Mouse (Mus musculus) heart, embryonic 10.5 days (tissue): ENCODE data around the gene Mapk9. TPM values are rescaled to one million over a fixed set of nuclear protein-coding genes. Genes with fewer than 3 reads are reported as not detected.

Source experiments
- DNase-seq: peaks from one replicate; pipeline ENCODE4 v3.0.0-alpha.2; 2017; ENCODE audit warnings: low spot score
- H3K27ac ChIP-seq: fragments of 300-500 bp; sonication (generic); 2 replicates; pipeline ENCODE4 v1.5.1; 2016; ENCODE audit warnings: mild to moderate bottlenecking
- H3K27me3 ChIP-seq: fragments of 300-500 bp; sonication (generic); 2 replicates; pipeline ENCODE4 v1.6.1; 2016; ENCODE audit warnings: mild to moderate bottlenecking; ENCODE audit not compliant: poor library complexity, insufficient read depth, severe bottlenecking
- H3K36me3 ChIP-seq: fragments of 300-500 bp; sonication (generic); 2 replicates; pipeline ENCODE4 v1.6.1; 2016; ENCODE audit warnings: mild to moderate bottlenecking, moderate library complexity
- H3K4me1 ChIP-seq: fragments of 300-500 bp; sonication (generic); 2 replicates; pipeline ENCODE4 v1.6.1; 2016; ENCODE audit warnings: mild to moderate bottlenecking
- H3K4me3 ChIP-seq: fragments of 300-500 bp; sonication (generic); 2 replicates; pipeline ENCODE4 v1.5.1; 2016; ENCODE audit warnings: mild to moderate bottlenecking, moderate library complexity
- H3K9me3 ChIP-seq: fragments of 300-500 bp; sonication (generic); 2 replicates; pipeline ENCODE4 v1.6.1; 2016; ENCODE audit warnings: mild to moderate bottlenecking, moderate library complexity
- WGBS: fragments of 180-500 bp; shearing (Covaris S2); methylation state at CpG from one replicate; pipeline ENCODE4 v1.1.7; 2016; 5-methylcytosine and 5-hydroxymethylcytosine counted together
- polyA plus RNA-seq: library from polyadenylated mRNA; unstranded; fragments of >200 nt; fragmentation: Nextera tagmentation; extraction: Ambion mirVana; gene quantifications from 2 replicates; pipeline ENCODE4 v1.2.1, GENCODE M21; 2016

Gene Mapk9
- polyA plus RNA-seq, 1 experiment from 2014 or later = 31.5 TPM

- peak; percentile 84 for DNase-seq
- Histone ChIP-seq H3K27ac (no peak overlapping the region), H3K4me1 (peaks cover 30% of the 10 kb centered on the region), H3K9me3 (no peaks in the 10 kb centered on the region), H3K36me3 (peaks cover 2% of the 10 kb centered on the region), H3K27me3 (no peaks in the 10 kb centered on the region), H3K4me3 (no peak overlapping the region)
- WGBS = 46% methylated on average over 3 of the region's 3 CpGs
Measured at GRCm38 (mm10) chr11:49844969-49845368, 1.6 kb upstream of the Mapk9 start.

DNA sequence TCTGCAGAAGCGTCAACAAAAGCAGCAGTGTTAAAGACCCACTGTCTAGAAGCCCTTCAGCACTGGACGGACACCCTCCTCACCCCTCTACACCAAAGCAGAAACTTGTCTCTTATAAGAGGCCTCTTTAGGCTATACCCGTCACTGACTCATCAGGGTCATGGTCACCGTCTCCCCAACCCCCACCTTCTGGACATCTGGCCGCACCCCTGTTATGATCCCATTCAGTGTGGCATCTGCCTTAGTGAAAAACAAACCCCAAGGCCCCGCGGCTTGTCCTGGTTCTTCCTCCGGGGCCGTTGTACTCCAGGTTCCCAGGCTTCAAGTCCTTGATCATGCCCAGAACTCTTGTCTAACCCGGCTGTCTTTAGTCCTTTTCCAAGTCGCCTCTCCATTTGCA, 593 bp upstream of the Mapk9 start:
- peak overlapping the region; percentile 95 for H3K27ac ChIP-seq
- no peaks in the 10 kb centered on the region for H3K27me3 ChIP-seq
- WGBS = 30% methylated on average over 11 of the region's 11 CpGs
- peaks cover 9% of the 10 kb centered on the region for H3K36me3 ChIP-seq
- peaks cover 30% of the 10 kb centered on the region for H3K4me1 ChIP-seq
- peak overlapping the region; percentile 97 for H3K4me3 ChIP-seq
- no peak for DNase-seq
- H3K9me3 ChIP-seq = no peaks in the 10 kb centered on the region

GRCm38 (mm10) chr11:49847071-49847810, 690 bp downstream of the Mapk9 start:
- Histone ChIP-seq H3K4me3 (peak overlapping the region; percentile 97), H3K27me3 (no peaks in the 10 kb centered on the region), H3K4me1 (peaks cover 30% of the 10 kb centered on the region), H3K9me3 (no peaks in the 10 kb centered on the region), H3K27ac (peak overlapping the region; percentile 95), H3K36me3 (peaks cover 11% of the 10 kb centered on the region)
- 8% methylated on average over 29 of the region's 29 CpGs for WGBS
- DNase-seq = peak; percentile 80

- H3K4me1 ChIP-seq = peaks cover 28% of the 10 kb centered on the region
- H3K4me3 ChIP-seq = peak overlapping the region; percentile 97
- H3K27ac ChIP-seq = no peak overlapping the region
- DNase-seq = no peak
- peaks cover 11% of the 10 kb centered on the region for H3K36me3 ChIP-seq
- 63% methylated on average over 2 of the region's 2 CpGs for WGBS
- H3K27me3 ChIP-seq = no peaks in the 10 kb centered on the region
- H3K9me3 ChIP-seq = no peaks in the 10 kb centered on the region
Measured at GRCm38 (mm10) chr11:49847811-49848078, 1.2 kb downstream of the Mapk9 start.

DNA sequence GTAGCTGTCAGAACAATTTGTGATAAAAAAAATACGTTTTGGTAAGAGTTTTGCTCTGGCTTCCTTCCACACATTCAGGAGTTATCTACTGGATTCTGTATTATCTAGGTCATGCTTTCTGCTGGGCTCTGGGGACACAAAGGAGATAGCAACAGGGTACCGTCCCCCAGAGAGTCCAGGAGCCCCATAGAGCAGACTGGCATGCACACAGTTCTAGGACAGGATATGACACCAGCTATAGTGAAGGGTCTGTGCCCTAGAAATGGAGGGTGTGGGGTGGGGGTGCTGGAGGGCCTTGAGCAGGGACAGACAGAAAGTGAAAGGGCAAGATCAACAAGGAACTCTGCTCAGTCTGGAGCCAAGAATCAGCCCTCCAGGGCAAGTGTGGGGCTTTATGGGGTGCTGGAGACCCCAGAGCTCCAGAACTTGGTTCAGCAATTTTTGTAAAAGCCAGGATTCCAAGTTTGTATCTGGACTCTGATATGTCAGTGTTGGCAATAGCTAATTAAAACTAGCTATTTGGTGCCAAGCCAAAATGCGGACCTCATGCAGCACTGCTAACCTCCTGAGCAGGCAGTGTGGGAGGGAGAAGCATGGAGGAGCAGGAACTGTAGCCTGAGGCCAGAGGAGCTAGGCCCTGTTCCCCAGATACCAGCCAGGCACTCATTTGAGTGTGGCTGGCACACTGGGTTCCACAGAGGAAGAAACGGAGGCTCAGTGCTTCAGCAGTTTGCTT, 1.7 kb downstream of the Mapk9 start:
- no peaks in the 10 kb centered on the region for H3K27me3 ChIP-seq
- DNase-seq = peak; percentile 75
- H3K27ac ChIP-seq = peak overlapping the region; percentile 10; the same call in 1 of the 2 replicates
- H3K9me3 ChIP-seq = no peaks in the 10 kb centered on the region
- WGBS = 52% methylated on average over 4 of the region's 4 CpGs
- H3K36me3 ChIP-seq = peaks cover 11% of the 10 kb centered on the region
- peaks cover 26% of the 10 kb centered on the region for H3K4me1 ChIP-seq
- peak overlapping the region; percentile 20 for H3K4me3 ChIP-seq

DNA sequence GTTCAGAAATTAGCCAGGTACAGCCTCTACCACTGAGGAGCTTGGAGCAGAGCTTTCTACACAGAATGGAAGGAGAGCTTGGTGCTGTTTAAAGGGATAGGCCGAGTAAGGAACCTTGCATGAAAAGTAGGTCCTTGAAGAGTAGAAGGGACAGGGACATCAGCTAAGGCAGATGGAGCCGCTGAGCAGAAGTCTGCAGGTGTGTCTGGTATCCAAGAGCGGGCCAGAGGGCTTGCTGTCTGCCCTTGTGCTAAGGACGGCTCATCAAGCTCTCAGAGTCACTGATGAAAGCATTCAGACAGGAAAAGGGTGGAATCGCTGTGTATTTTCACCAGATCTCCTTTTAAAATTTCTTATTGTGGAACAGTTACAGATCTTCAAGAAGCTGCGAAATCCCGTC, 3.8 kb downstream of the Mapk9 start:
- no peaks in the 10 kb centered on the region for H3K9me3 ChIP-seq
- H3K4me3 ChIP-seq = no peak overlapping the region
- H3K4me1 ChIP-seq = peaks cover 26% of the 10 kb centered on the region
- WGBS = 89% methylated on average over 7 of the region's 7 CpGs
- no peak overlapping the region for H3K27ac ChIP-seq
- peaks cover 24% of the 10 kb centered on the region for H3K36me3 ChIP-seq
- no peaks in the 10 kb centered on the region for H3K27me3 ChIP-seq
- DNase-seq = peak; percentile 59

GRCm38 (mm10) chr11:49855144-49855543, 8.6 kb downstream of the Mapk9 start:
- no peak overlapping the region for H3K4me3 ChIP-seq
- WGBS = 72% methylated on average over 5 of the region's 5 CpGs
- H3K36me3 ChIP-seq = peaks cover 27% of the 10 kb centered on the region
- peak; percentile 64 for DNase-seq
- H3K27me3 ChIP-seq = no peaks in the 10 kb centered on the region
- no peaks in the 10 kb centered on the region for H3K9me3 ChIP-seq
- H3K27ac ChIP-seq = no peak overlapping the region
- no peaks in the 10 kb centered on the region for H3K4me1 ChIP-seq

DNA sequence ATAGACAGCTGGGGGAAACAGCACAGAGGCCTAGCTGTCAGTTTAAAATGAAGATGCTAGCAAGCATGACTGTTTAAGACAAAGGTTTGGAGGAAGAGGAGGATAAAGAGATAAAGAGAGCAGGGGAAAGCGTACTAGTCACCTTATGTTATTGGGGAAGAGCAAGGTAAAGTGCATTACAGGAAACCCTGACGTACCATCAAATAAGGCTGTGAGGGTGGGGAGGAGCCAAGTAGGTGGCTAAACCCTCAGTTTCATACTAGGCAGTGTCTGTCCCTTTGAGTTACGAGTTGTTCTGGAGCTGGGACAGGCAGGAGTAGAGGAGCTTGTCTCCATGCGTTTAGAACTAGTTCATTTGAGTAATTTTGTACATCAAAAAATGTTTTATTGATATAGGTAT, 14.6 kb downstream of the Mapk9 start:
- peaks cover 12% of the 10 kb centered on the region; the same call in 1 of the 2 replicates for H3K36me3 ChIP-seq
- 90% methylated on average over 4 of the region's 4 CpGs for WGBS
- H3K27ac ChIP-seq = no peak overlapping the region
- no peak overlapping the region for H3K4me3 ChIP-seq
- no peaks in the 10 kb centered on the region for H3K9me3 ChIP-seq
- H3K4me1 ChIP-seq = no peaks in the 10 kb centered on the region
- no peak for DNase-seq
- H3K27me3 ChIP-seq = no peaks in the 10 kb centered on the region

DNA sequence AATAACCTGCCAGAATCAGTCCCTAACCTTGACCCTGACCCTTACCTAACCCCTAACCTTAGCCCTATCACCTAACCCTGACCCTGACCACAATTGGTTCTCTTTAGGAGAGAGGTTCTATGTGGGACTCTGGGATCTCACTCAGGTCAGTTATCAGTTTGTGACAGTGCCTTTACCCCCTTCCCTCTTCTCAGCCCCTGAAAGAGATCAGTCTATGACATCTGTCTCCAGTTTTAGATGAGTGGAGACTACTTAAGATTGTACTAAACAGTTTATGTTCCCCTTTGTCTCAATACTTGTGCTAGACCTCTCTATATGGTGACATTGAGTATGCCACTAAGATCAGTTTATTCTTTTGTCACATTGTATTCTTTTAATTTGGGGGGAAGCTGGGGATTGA, 17.4 kb downstream of the Mapk9 start:
- no peak for DNase-seq
- H3K27ac ChIP-seq = no peak overlapping the region
- H3K4me1 ChIP-seq = no peaks in the 10 kb centered on the region
- H3K27me3 ChIP-seq = no peaks in the 10 kb centered on the region
- H3K4me3 ChIP-seq = no peak overlapping the region
- H3K36me3 ChIP-seq = peaks cover 17% of the 10 kb centered on the region
- H3K9me3 ChIP-seq = no peaks in the 10 kb centered on the region

- no peaks in the 10 kb centered on the region for H3K4me1 ChIP-seq
- no peak overlapping the region for H3K27ac ChIP-seq
- WGBS = 85% methylated on average over 5 of the region's 5 CpGs
- H3K9me3 ChIP-seq = no peaks in the 10 kb centered on the region
- no peak for DNase-seq
- H3K4me3 ChIP-seq = no peak overlapping the region
- H3K27me3 ChIP-seq = no peaks in the 10 kb centered on the region
- peaks cover 22% of the 10 kb centered on the region for H3K36me3 ChIP-seq
Measured at GRCm38 (mm10) chr11:49867320-49867719, 20.8 kb downstream of the Mapk9 start.

- no peaks in the 10 kb centered on the region for H3K9me3 ChIP-seq
- H3K36me3 ChIP-seq = peaks cover 34% of the 10 kb centered on the region
- H3K27me3 ChIP-seq = no peaks in the 10 kb centered on the region
- DNase-seq = no peak
- H3K4me3 ChIP-seq = no peak overlapping the region
- no peak overlapping the region for H3K27ac ChIP-seq
- H3K4me1 ChIP-seq = no peaks in the 10 kb centered on the region
Measured at GRCm38 (mm10) chr11:49869762-49870161, 23.2 kb downstream of the Mapk9 start.

DNA sequence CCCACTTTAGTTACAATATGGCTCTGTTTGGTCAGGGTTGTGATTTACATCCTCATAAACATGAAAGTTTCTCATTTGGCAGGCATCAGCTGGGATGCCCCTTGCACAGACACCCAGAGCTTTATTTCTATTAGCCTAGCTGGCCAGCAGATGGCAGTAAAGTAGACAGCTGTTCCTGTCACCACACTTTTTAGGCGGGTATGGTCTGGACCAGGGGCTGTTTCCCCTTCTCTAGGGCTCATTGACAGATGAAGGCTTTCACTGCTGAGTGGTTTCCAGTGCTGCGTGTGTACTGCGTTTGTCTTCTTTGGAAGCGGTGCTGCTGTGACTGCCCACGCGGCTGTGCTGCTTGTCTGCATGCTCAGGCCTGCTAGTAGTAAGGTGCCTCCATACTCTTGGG, 25.4 kb downstream of the Mapk9 start:
- Histone ChIP-seq H3K27me3 (no peaks in the 10 kb centered on the region), H3K36me3 (peaks cover 33% of the 10 kb centered on the region), H3K4me3 (no peak overlapping the region), H3K9me3 (no peaks in the 10 kb centered on the region), H3K27ac (peak overlapping the region; percentile 44; the same call in 1 of the 2 replicates), H3K4me1 (peaks cover 8% of the 10 kb centered on the region)
- WGBS = 59% methylated on average over 6 of the region's 6 CpGs
- DNase-seq = peak; percentile 85

- Histone ChIP-seq H3K9me3 (no peaks in the 10 kb centered on the region), H3K4me1 (peaks cover 15% of the 10 kb centered on the region), H3K4me3 (no peak overlapping the region), H3K27me3 (no peaks in the 10 kb centered on the region), H3K36me3 (peaks cover 27% of the 10 kb centered on the region), H3K27ac (peak overlapping the region; percentile 44; the same call in 1 of the 2 replicates)
- DNase-seq = peak; percentile 83
- WGBS = 87% methylated on average over 6 of the region's 6 CpGs
Measured at GRCm38 (mm10) chr11:49872779-49873178, 26.2 kb downstream of the Mapk9 start.
